Mouse (Mus musculus): Measurements from ENCODE around the gene Itm2b. TPM values are rescaled to one million over a fixed set of nuclear protein-coding genes. Genes with fewer than 3 reads are reported as not detected.

The Itm2b gene
- polyA plus RNA-seq, 1 experiment from 2014 or later = 945 TPM

DNA sequence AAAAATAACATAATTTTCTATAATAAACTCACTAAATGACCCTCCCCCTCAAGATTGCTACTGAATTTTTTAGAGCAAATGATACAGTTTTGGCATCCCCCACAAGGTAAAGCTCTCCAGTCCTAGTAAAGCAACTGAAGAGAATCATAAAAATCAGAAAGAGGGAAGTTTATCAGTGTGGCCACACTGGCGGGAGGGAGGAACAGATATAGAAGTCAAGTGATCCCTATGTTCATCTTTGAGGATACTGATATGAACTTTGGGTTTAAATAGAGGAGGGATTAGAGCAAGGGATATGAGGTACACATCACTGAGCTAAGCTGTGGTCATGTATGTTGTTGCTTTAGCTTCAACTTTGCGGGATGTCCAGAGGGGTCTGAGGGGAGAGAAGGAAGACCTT lies 5.1 kb upstream of the Itm2b start:
- Histone ChIP-seq H3K4me2 (no peak overlapping the region), H3K4me1 (peaks cover 21% of the 10 kb centered on the region), H3K27ac (no peak overlapping the region), H3K4me3 (replicated peaks) (no peak overlapping the region), H3K9ac (no peak overlapping the region), H3K27me3 (replicated peaks) (no peaks in the 10 kb centered on the region), H3K9me3 (no peaks in the 10 kb centered on the region), H3K36me3 (no peaks in the 10 kb centered on the region)
- no peak for ATAC-seq (ENCODE audit: insufficient read depth, low FRiP score, low read depth)
- WGBS = 72% methylated on average over 2 of the region's 2 CpGs

- WGBS = 57% methylated on average over 7 of the region's 7 CpGs
- ATAC-seq (ENCODE audit: insufficient read depth, low FRiP score, low read depth) = no peak
- H3K27ac ChIP-seq = peak overlapping the region; percentile 79
- no peak overlapping the region for H3K9ac ChIP-seq
- H3K4me1 ChIP-seq = peaks cover 15% of the 10 kb centered on the region
- H3K27me3 ChIP-seq (replicated peaks) = no peaks in the 10 kb centered on the region
- 0 out of 2 replicates have a peak overlapping the region, but pooled peaks have one; percentile 11 for H3K4me2 ChIP-seq
- no peak overlapping the region for H3K4me3 ChIP-seq (replicated peaks)
- no peaks in the 10 kb centered on the region for H3K36me3 ChIP-seq
- H3K9me3 ChIP-seq = no peaks in the 10 kb centered on the region
Observed at GRCm38 (mm10) chr14:73389059-73389458, 4.0 kb upstream of the Itm2b start.

GRCm38 (mm10) chr14:73388546-73388945 lies 3.5 kb upstream of the Itm2b start:
- H3K27me3 ChIP-seq (replicated peaks) = no peaks in the 10 kb centered on the region
- ATAC-seq (ENCODE audit: insufficient read depth, low FRiP score, low read depth) = no peak
- H3K4me2 ChIP-seq = 0 out of 2 replicates have a peak overlapping the region, but pooled peaks have one; percentile 11
- 40% methylated on average over 7 of the region's 7 CpGs for WGBS
- H3K9me3 ChIP-seq = no peaks in the 10 kb centered on the region
- no peaks in the 10 kb centered on the region for H3K36me3 ChIP-seq
- H3K4me1 ChIP-seq = peaks cover 13% of the 10 kb centered on the region
- H3K27ac ChIP-seq = peak overlapping the region; percentile 79
- H3K9ac ChIP-seq = no peak overlapping the region
- no peak overlapping the region for H3K4me3 ChIP-seq (replicated peaks)

DNA sequence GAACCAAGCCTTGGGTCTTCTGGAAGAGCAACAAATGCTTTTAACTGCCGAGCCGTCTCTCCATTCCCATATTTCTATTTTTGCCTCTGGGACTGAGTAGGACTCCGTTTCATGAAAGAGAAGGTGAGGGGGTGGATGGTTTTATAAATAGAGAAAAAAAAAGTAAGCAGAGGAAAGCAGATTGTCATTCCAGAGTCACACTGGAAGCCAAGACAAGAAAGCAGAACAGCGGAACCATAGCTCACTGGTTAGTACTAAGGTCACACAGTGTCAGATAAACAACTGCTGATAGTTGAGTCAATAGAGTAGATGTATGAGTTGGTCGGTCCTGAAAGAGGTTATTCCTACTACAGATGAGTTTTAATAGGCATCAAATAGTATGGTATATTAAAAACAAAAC lies 1.4 kb upstream of the Itm2b start:
- no peak overlapping the region for H3K27ac ChIP-seq
- no peak overlapping the region for H3K4me2 ChIP-seq
- no peak overlapping the region for H3K9ac ChIP-seq
- ATAC-seq (ENCODE audit: insufficient read depth, low FRiP score, low read depth) = no peak
- no peaks in the 10 kb centered on the region for H3K9me3 ChIP-seq
- H3K27me3 ChIP-seq (replicated peaks) = no peaks in the 10 kb centered on the region
- WGBS = 63% methylated on average over 5 of the region's 5 CpGs
- H3K4me1 ChIP-seq = peaks cover 23% of the 10 kb centered on the region
- no peaks in the 10 kb centered on the region for H3K36me3 ChIP-seq
- H3K4me3 ChIP-seq (replicated peaks) = no peak overlapping the region

DNA sequence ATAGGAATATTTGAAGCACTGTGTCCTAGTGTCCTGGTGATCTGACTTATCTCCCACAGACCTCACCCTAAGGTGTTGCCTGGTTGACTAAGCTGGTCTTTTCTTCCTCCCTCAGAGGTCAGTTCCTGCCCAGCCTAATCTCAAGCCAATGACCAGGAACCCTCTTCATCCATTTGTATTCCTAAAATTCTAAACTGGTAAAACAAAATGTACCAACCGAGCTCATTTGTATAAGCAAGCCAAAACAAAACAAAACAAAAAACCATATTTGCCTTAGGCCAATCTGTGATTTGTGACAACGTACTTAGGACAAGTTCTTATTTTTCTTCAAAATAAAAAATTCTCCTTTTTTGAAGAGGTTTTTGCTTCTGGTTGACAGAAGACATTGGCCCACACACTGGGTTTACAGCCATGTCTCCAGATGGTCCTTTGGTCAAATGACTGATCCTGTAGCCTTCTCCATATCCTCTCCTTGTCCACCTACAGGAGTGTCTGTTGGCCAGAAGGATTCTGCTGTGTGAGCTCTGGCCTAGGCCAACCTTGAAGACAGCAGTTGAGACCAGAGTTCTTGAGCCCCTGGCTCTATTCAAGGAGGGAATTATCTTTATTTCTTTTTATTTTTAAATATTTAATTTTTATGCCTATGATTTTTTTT lies 758 bp upstream of the Itm2b start:
- Histone ChIP-seq H3K36me3 (no peaks in the 10 kb centered on the region), H3K9ac (no peak overlapping the region), H3K4me3 (replicated peaks) (peak overlapping the region; percentile 99), H3K27ac (peak overlapping the region; percentile 99), H3K4me2 (peak overlapping the region; percentile 57), H3K27me3 (replicated peaks) (no peaks in the 10 kb centered on the region), H3K9me3 (no peaks in the 10 kb centered on the region), H3K4me1 (peaks cover 25% of the 10 kb centered on the region)
- ATAC-seq (ENCODE audit: insufficient read depth, low FRiP score, low read depth) = peak; percentile 48
- WGBS = 73% methylated on average over 2 of the region's 2 CpGs

DNA sequence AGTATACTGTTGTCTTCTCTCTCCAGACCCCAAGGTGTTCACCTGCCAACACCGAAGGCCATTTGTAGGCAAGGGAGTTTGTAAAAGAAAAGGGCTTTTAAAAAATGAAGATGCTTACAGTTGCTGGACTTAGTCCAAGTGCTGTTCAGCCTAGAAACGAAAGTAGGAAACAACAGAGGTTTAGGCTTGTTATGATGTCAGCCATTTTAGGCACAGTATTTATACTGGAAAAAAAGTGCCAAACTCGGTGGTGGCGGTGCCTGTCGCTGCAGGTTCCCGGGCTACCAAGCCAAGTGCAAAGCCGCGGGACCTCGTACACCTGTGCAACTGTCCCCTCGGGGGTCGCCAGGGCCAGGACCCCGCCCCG lies 560 bp downstream of the Itm2b start:
- ATAC-seq (ENCODE audit: insufficient read depth, low FRiP score, low read depth) = no peak
- no peaks in the 10 kb centered on the region for H3K36me3 ChIP-seq
- H3K4me2 ChIP-seq = peak overlapping the region; percentile 57
- H3K4me3 ChIP-seq (replicated peaks) = peak overlapping the region; percentile 99
- peak overlapping the region; percentile 100 for H3K9ac ChIP-seq
- H3K9me3 ChIP-seq = no peaks in the 10 kb centered on the region
- H3K27ac ChIP-seq = peak overlapping the region; percentile 99
- no peaks in the 10 kb centered on the region for H3K27me3 ChIP-seq (replicated peaks)
- WGBS = under 1% methylated on average over 13 of the region's 13 CpGs
- H3K4me1 ChIP-seq = peaks cover 25% of the 10 kb centered on the region

DNA sequence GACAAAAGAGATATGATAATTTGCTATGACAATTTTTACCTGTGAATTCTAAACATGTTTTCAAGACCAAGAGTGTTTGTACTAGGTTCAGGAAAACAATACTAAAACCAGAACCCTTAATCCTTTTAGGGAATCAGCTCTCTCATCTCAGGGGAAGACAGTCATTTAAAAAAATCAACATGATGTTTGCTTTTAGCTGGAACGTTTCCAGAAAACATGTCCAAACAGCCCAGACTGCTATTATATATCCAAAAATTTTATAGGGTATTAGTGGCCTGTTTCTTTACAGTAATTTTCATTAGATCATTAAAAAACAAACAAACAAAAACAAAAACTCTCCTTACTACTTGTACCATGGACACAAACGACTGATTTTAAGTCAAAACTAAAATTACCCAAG lies 1.3 kb downstream of the Itm2b start:
- H3K9ac ChIP-seq = no peak overlapping the region
- no peak overlapping the region; the same call in 1 of the 2 replicates for H3K27ac ChIP-seq
- ATAC-seq (ENCODE audit: insufficient read depth, low FRiP score, low read depth) = no peak
- WGBS = 20% methylated on average over 2 of the region's 2 CpGs
- 0 out of 2 replicates have a peak, but pooled peaks cover 2% of the 10 kb centered on the region for H3K36me3 ChIP-seq
- H3K4me3 ChIP-seq (replicated peaks) = peak overlapping the region; percentile 99
- H3K4me2 ChIP-seq = peak overlapping the region; percentile 57
- no peaks in the 10 kb centered on the region for H3K27me3 ChIP-seq (replicated peaks)
- H3K9me3 ChIP-seq = no peaks in the 10 kb centered on the region
- peaks cover 22% of the 10 kb centered on the region for H3K4me1 ChIP-seq

DNA sequence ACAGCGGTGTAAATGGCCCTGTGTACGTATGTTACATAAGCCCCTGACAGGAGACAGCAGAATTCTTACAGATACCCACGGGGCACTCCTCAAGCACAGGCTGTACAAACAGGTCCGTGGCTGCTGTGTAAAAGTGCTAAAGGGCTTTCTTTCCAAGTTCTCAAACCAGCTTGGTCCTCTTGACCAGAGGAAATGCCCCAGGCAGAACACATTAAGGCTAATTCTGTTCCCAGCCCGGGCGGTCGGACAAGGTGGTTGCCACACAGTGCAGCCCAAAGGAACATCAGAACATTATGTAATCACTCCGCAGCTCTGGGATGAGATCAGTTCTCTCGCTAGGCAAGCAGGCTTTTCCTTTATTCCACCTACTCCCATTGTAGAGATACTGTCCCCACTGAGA lies 2.4 kb downstream of the Itm2b start:
- Histone ChIP-seq H3K27me3 (replicated peaks) (no peaks in the 10 kb centered on the region), H3K9me3 (no peaks in the 10 kb centered on the region), H3K4me2 (peak overlapping the region; percentile 57), H3K27ac (no peak overlapping the region), H3K36me3 (0 out of 2 replicates have a peak, but pooled peaks cover 3% of the 10 kb centered on the region), H3K4me3 (replicated peaks) (peak overlapping the region; percentile 99), H3K9ac (peak overlapping the region; percentile 25; the same call in 1 of the 2 replicates), H3K4me1 (peaks cover 19% of the 10 kb centered on the region; the same call in 1 of the 2 replicates)
- ATAC-seq (ENCODE audit: insufficient read depth, low FRiP score, low read depth) = no peak
- 47% methylated on average over 9 of the region's 9 CpGs for WGBS

DNA sequence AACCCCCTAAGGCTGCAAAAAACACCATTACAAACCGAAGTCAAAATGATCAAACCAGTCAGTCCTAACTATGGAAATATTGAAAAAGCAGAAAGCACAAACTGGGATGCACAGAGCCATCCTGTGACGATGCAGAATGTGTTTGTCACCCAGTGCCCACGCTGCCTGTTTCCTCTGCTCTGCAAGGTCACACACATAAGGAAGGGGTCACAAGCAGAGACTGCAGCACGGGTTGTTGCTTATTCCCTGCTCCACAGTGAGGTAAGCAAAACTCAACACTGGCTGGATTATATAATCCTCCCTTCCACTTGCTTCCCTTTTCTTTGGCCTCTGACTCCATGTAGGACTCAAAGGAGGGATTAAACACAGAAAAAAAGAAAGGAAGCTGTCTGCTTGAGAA lies 3.5 kb downstream of the Itm2b start:
- peaks cover 29% of the 10 kb centered on the region; the same call in 1 of the 2 replicates for H3K4me1 ChIP-seq
- peak overlapping the region; percentile 17; the same call in 1 of the 2 replicates for H3K4me2 ChIP-seq
- no peak overlapping the region for H3K4me3 ChIP-seq (replicated peaks)
- H3K9ac ChIP-seq = no peak overlapping the region
- no peak overlapping the region for H3K27ac ChIP-seq
- H3K27me3 ChIP-seq (replicated peaks) = no peaks in the 10 kb centered on the region
- 0 out of 2 replicates have a peak, but pooled peaks cover 3% of the 10 kb centered on the region for H3K36me3 ChIP-seq
- no peak for ATAC-seq (ENCODE audit: insufficient read depth, low FRiP score, low read depth)
- 66% methylated on average over 4 of the region's 4 CpGs for WGBS
- H3K9me3 ChIP-seq = no peaks in the 10 kb centered on the region

- Histone ChIP-seq H3K36me3 (0 out of 2 replicates have a peak, but pooled peaks cover 6% of the 10 kb centered on the region), H3K4me1 (peaks cover 41% of the 10 kb centered on the region), H3K27ac (0 out of 2 replicates have a peak overlapping the region, but pooled peaks have one; percentile 55), H3K9me3 (no peaks in the 10 kb centered on the region), H3K9ac (no peak overlapping the region), H3K4me2 (no peak overlapping the region), H3K27me3 (replicated peaks) (no peaks in the 10 kb centered on the region), H3K4me3 (replicated peaks) (no peak overlapping the region)
- WGBS = 77% methylated on average over 6 of the region's 6 CpGs
- no peak for ATAC-seq (ENCODE audit: insufficient read depth, low FRiP score, low read depth)
Observed at GRCm38 (mm10) chr14:73377804-73378203, 7.3 kb downstream of the Itm2b start.

DNA sequence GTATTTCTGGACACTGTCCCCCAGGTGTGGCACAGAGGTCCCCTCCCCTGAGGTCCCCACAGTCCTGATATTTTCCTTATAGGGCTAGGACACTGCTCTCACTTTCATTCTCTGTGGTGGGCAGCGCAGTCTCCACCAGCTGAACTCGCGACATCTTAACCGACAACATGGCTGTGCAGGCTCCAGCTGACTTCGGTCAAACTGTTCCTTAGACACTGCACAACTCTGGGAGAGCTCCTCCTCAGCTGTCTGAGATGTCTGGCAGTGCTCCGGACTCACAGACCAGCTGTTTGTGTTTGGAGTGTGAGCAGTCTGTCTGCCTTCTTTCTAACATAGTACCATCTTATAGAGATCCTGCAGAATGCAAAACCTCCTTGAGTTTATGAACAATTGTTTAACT lies 8.2 kb downstream of the Itm2b start:
- Histone ChIP-seq H3K27ac (peak overlapping the region; percentile 55), H3K4me1 (peaks cover 37% of the 10 kb centered on the region), H3K9ac (no peak overlapping the region), H3K4me3 (replicated peaks) (no peak overlapping the region), H3K36me3 (0 out of 2 replicates have a peak, but pooled peaks cover 6% of the 10 kb centered on the region), H3K27me3 (replicated peaks) (no peaks in the 10 kb centered on the region), H3K9me3 (no peaks in the 10 kb centered on the region), H3K4me2 (peak overlapping the region; percentile 28; the same call in 1 of the 2 replicates)
- ATAC-seq (ENCODE audit: insufficient read depth, low FRiP score, low read depth) = peak; percentile 71
- 57% methylated on average over 6 of the region's 6 CpGs for WGBS

DNA sequence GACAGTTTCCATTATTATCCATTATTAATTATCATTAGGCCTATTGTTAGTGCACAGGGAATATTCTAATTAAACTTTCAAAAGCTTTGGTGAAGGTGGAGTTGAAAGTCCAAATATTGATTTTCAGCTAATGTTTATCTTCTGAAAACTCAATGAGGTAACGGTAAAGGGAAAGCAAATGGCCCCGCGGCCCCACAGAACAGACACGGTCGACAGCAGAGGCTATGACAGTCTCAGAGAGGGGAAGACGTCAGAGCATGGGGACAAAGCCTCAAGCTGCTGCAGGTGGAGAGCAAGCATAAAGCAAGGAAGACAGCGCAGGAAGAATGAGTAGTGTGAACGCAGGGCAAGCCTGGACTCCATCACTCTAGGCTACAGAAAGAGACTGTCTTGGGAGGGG lies 9.2 kb downstream of the Itm2b start:
- Histone ChIP-seq H3K36me3 (peaks cover 9% of the 10 kb centered on the region; the same call in 1 of the 2 replicates), H3K4me3 (replicated peaks) (no peak overlapping the region), H3K4me2 (no peak overlapping the region), H3K9me3 (no peaks in the 10 kb centered on the region), H3K9ac (no peak overlapping the region), H3K27ac (no peak overlapping the region), H3K27me3 (replicated peaks) (no peaks in the 10 kb centered on the region), H3K4me1 (peaks cover 33% of the 10 kb centered on the region)
- WGBS = 60% methylated on average over 7 of the region's 8 CpGs
- ATAC-seq (ENCODE audit: insufficient read depth, low FRiP score, low read depth) = no peak

Measured in stomach, embryonic 15.5 days (tissue).